Mouse (Mus musculus): ENCODE results near the gene Ube2f.

The Ube2f gene

GRCm38 (mm10) chr1:91297799-91298744 is 48.0 kb downstream of the Ube2f start, which contains the start of gene Scly:
Gene Scly, plus strand, starts transcription at chr1:91298338.
- peak; percentile 97 for DNase-seq (ENCODE audit: low spot score in 2 of 2)

GRCm38 (mm10) chr1:91299026-91299706 is 49.1 kb downstream of the Ube2f start:
- no peak for DNase-seq (ENCODE audit: low spot score in 2 of 2)

GRCm38 (mm10) chr1:91299707-91300426 is 49.8 kb downstream of the Ube2f start:
- DNase-seq (ENCODE audit: low spot score in 2 of 2), result peak in 1 of 2 experiments; percentile 40

GRCm38 (mm10) chr1:91301206-91301920 is 51.3 kb downstream of the Ube2f start:
- no peak for DNase-seq (ENCODE audit: low spot score in 2 of 2)

DNA sequence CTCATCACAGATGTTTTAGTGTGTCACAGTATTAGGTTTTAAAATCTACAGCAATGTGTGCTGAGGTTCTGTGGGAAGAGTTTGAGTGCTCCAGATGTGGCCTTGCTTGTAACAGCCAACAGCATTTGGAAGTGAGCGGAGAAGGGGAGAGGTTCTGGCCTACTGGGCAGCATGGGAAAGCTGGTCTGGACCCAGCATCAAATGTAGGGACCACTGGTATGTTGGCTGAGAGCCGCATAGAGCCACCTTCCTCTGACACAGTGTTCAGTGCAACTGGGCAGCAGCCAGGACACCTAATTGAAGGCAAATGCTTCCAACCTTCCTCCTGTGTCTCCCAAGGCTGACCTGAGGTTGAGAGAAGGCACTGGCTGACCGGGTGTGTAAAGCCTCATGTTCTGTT is 51.9 kb downstream of the Ube2f start:
- DNase-seq (ENCODE audit: low spot score in 2 of 2), result no peak

DNA sequence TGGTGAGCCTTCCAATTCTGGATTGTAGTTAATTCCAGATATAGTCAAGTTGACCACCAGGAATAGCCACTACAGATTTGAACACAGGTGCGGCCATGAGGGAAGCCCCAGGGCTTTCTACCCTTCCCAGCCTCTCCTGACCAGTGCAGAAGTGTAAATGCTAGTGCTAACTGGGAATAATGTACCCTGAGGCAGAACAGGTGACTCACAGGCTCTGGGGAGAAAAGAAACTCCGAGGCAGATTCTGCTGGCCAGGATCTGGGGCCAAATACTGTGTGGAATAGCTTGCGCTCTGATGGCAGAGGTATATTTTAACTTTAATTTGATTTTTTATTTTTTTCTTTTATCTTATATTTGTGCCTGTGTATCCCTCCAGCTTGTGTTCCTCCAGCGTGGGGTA is 54.5 kb downstream of the Ube2f start:
- DNase-seq (ENCODE audit: low spot score in 2 of 2), result no peak

DNA sequence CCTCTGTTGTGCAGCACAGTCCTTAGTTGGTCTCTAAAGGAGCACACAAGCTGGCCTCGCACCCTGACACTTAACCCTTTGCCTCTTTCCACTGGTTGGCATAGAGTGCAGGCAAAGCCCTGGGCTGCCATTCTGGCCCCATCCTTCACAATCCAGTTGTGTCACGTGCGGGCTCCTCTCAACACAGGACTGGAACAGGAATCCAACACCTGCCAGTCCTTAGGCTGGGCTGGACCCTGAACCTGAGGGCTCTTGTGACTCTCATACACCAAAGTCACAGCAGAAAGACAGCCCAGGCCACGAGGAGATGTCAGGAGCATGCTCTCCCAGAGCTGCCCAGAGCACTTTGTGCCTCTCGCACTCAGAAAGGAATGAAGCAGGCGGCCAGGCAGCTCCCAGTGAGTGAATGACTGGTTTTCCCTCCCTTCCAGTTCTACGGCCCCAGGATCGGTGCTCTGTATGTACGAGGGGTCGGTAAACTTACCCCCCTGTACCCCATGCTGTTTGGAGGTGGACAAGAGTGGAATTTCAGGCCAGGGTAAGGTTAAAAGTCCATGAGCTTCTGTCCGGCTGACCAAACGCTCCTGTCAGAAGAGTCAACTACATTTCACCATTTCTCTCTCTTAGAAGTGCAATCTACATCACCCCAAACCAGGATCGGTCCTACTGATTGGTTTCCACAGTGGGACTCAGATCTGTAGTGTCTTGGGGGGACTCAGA is 59.4 kb downstream of the Ube2f start:
- no peak for DNase-seq (ENCODE audit: low spot score in 2 of 2)

- no peak for DNase-seq (ENCODE audit: low spot score in 2 of 2)
Measured at GRCm38 (mm10) chr1:91312273-91312672, 62.2 kb downstream of the Ube2f start.

GRCm38 (mm10) chr1:91313251-91313650 is 63.1 kb downstream of the Ube2f start:
- DNase-seq (ENCODE audit: low spot score in 2 of 2), result no peak

DNA sequence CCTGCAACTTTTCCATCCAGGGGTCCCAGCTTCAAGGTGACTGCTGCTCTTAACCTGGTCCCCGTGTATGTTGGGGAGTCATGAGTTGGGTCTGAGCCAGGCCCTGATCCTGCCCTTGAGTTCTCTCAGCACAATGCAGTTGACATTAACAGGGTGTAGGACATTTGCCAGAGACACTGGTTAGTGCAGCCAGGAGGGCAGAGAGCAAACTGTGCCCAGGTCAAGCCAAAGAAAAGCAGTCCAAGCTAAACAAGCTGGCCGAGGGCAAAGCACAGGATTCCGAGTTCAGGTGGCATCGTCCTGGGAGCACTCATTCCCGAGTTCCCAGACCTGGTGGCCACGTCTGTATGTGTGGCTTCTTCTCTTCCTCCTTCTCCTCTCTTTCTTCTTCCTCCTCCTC is 67.6 kb downstream of the Ube2f start:
- DNase-seq (ENCODE audit: low spot score in 2 of 2), result no peak

GRCm38 (mm10) chr1:91321760-91322438 is 71.8 kb downstream of the Ube2f start, which contains the start of gene Espnl:
Gene Espnl, plus strand, starts transcription at chr1:91322075.
- DNase-seq (ENCODE audit: low spot score in 2 of 2), result peak in 1 of 2 experiments; percentile 28

DNA sequence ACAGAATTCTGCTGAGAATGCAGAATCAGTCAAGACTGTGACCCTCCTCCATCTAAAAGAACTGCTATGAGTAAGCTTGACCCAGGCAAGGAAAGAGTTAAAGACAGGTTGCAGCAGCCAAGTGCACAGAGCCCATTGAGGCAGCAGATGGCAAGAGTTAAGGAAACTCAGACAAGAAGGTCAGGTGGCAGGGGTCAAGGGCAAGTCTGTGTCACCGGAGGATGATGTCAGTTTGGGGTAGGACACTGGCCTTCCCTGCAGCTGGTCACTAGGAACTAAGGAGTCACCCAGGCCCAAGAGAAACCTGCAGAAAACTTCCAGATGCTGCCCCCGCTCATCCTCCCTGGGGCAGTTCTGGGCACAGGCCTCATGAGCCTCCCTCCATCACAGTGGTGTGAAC is 74.5 kb downstream of the Ube2f start:
- no peak for DNase-seq (ENCODE audit: low spot score in 2 of 2)

DNA sequence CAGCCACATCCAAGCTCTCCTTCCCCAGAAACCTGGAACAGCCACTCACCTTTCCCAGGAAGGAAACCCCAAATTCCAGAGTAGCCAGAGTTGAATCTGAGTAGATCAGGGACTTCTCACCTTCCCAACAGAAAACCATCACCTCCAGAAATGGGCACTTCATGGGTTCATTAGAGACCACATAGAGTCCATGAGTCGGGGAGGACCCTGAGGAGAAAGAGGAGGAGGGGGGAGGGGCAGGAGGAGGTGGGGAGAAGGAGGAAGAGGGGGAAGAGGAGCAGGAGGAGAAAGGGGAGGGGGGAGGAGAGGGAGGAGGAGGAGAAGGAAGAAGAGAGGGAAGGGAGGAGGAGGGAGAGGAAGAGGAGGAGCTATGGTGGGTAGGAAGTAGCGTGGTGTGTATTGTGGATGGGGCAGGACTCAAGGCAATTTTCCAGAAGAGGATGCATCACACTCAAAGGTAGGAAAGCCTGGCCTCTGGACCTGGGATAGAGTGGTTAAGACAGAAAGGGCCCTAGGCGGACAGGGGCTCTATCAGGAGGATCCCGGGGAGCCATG is 75.5 kb downstream of the Ube2f start:
- DNase-seq (ENCODE audit: low spot score in 2 of 2), result no peak

DNA sequence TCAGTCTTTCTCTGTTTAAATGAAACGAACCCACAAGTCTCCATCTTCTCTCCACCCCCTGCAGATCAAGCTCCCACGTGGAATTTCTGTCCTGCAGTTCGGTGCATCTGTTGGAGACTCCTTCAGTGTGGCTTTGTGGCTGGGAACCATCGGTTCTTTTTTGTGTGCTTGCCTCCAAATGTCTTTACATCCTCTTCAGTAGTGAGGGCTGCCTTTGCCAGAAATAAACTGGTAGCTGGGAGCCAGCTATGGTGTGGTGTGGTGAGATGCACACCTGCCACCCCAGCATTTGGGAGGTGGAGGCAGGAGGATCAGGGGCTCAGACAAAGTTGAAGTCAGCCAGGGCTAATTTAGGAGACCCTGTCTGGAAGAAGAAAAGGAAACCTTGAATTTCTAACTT is 82.0 kb downstream of the Ube2f start:
- DNase-seq (ENCODE audit: low spot score in 2 of 2), result no peak

DNA sequence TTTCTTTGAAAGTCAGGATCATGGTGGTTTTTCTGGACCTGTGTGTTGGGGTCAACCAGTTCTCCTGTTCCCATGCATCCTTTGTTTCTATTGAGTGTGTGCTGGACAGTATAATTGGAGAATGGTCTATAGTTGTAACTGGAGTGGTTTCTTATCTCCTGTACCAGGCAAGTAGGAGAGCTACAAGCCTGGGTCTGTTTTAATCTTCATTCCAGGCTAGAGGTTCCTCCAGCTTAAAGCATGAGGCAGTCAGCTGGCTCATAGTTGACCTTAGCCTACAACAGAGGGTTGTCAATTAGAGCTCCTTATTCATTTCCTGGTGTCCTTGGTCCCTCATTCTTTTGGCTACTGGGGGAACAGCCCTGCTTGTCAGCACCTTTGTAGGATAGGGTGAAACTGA is 83.5 kb downstream of the Ube2f start:
- DNase-seq (ENCODE audit: low spot score in 2 of 2), result no peak

DNA sequence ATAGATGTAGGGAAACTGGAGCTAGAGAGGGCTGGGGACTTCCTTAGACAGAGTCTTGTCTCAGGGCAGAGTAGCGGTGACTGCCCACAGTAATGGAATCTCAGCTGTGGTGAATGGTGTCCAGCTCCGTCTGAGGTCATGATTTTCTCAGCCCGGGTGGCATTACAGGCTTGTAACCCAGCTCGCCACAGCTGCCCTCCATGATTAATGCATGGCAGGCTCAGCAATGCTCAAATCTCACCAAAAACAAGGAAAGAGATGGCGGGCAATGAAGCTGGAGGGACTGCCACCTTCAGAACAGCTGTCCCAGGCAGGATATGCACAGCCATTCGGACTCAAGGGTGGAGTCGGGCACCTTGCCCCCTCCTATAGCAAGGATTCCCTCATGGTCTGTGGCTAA is 87.3 kb downstream of the Ube2f start:
- DNase-seq (ENCODE audit: low spot score in 2 of 2), result no peak

Data from spleen, postnatal 4 days (tissue).